Mouse (Mus musculus) limb, embryonic 14.5 days (tissue): ENCODE data around the gene Sorcs3. TPM values are rescaled to one million over a fixed set of nuclear protein-coding genes. Genes with fewer than 3 reads are reported as not detected.

Experiments used
- ATAC-seq: fragments of 200-750 bp; cut with Nextera tagmentation; 2 replicates; pipeline ENCODE4 v1.8.0; 2017; ENCODE audit warnings: low read depth, moderate number of reproducible peaks, moderate TSS enrichment; ENCODE audit not compliant: low FRiP score
- DNase-seq: peaks from one replicate; pipeline ENCODE4 v3.0.0-alpha.2; 2015; ENCODE audit warnings: low spot score
- H3K27ac ChIP-seq: fragments of 300-500 bp; sonication (generic); replicated peaks from 2 replicates; pipeline ENCODE4 v1.5.1; 2014; ENCODE audit warnings: low read depth, mild to moderate bottlenecking, low read length, moderate library complexity, mixed read lengths
- H3K27me3 ChIP-seq: fragments of 300-500 bp; sonication (generic); 2 replicates; pipeline ENCODE4 v1.6.1; 2014; ENCODE audit warnings: low read length, mixed read lengths; ENCODE audit not compliant: control insufficient read depth, insufficient read depth
- H3K36me3 ChIP-seq: fragments of 300-500 bp; sonication (generic); 2 replicates; pipeline ENCODE4 v1.6.1; 2014; ENCODE audit warnings: mild to moderate bottlenecking, low read length, moderate library complexity, mixed read lengths; ENCODE audit not compliant: control insufficient read depth, insufficient read depth
- H3K4me1 ChIP-seq: fragments of 300-500 bp; sonication (generic); 2 replicates; pipeline ENCODE4 v1.6.1; 2014; ENCODE audit warnings: antibody characterized with exemption, low read length, mixed read lengths; ENCODE audit not compliant: control insufficient read depth, insufficient read depth
- H3K4me2 ChIP-seq: fragments of 300-500 bp; sonication (generic); replicated peaks from 2 replicates; pipeline ENCODE4 v1.6.1; 2014; ENCODE audit warnings: low read depth, mild to moderate bottlenecking, low read length, moderate library complexity; ENCODE audit not compliant: severe bottlenecking
- H3K4me3 ChIP-seq: fragments of 300-500 bp; sonication (generic); replicated peaks from 2 replicates; pipeline ENCODE4 v1.5.1; 2014; ENCODE audit warnings: low read length
- H3K9ac ChIP-seq: fragments of 300-500 bp; sonication (generic); 2 replicates; pipeline ENCODE4 v1.6.1; 2014; ENCODE audit warnings: mild to moderate bottlenecking, low read depth, low read length, moderate library complexity; ENCODE audit not compliant: severe bottlenecking
- H3K9me3 ChIP-seq: fragments of 300-500 bp; sonication (generic); 2 replicates; pipeline ENCODE4 v1.6.1; 2016; ENCODE audit warnings: low read length; ENCODE audit not compliant: control insufficient read depth
- POLR2A ChIP-seq: fragments of 200-500 bp; IDR thresholded peaks from 2 replicates; pipeline ENCODE4 v1.8.0; 2012; ENCODE audit warnings: inconsistent platforms, mild to moderate bottlenecking, moderate library complexity, borderline replicate concordance; ENCODE audit not compliant: insufficient read depth, insufficient read length; ENCODE audit errors: extremely low read depth
- WGBS: fragments of 180-500 bp; shearing (Covaris S2); extraction: QIAGEN DNeasy Blood & Tissue Kit; methylation state at CpG from one replicate; pipeline ENCODE4 v1.1.7; 2014; 5-methylcytosine and 5-hydroxymethylcytosine counted together
- polyA plus RNA-seq, 2 experiments: library from polyadenylated mRNA; depleted of rRNA in 1 of 2; stranded (reverse) in 1 of 2; unstranded in 1 of 2; fragments of >200 nt; fragmentation: Nextera tagmentation in 1 of 2; extraction: Ambion mirVana in 1 of 2; gene quantifications; 2 replicates each; pipeline versions ENCODE4 v1.2.1 to v1.2.3; 2012 to 2014

Sorcs3 gene
- polyA plus RNA-seq, 2 experiments = 3.0 to 3.1 TPM

- Histone ChIP-seq H3K27me3 (no peaks in the 10 kb centered on the region), H3K4me3 (no peak overlapping the region), H3K9ac (no peak overlapping the region), H3K4me2 (no peak overlapping the region), H3K4me1 (no peaks in the 10 kb centered on the region), H3K9me3 (no peaks in the 10 kb centered on the region), H3K27ac (no peak overlapping the region), H3K36me3 (no peaks in the 10 kb centered on the region)
- WGBS = 69% methylated on average over 3 of the region's 3 CpGs
- no peak for TF ChIP-seq POLR2A
- DNase-seq (no peak), ATAC-seq (no peak)
Observed at GRCm38 (mm10) chr19:48727048-48727447, 521.2 kb downstream of the Sorcs3 start.

GRCm38 (mm10) chr19:48727601-48728000 lies 521.8 kb downstream of the Sorcs3 start:
- no peaks in the 10 kb centered on the region for H3K36me3 ChIP-seq
- H3K9ac ChIP-seq = no peak overlapping the region
- DNase-seq = no peak
- no peak overlapping the region for H3K4me2 ChIP-seq
- no peaks in the 10 kb centered on the region for H3K4me1 ChIP-seq
- TF ChIP-seq POLR2A = no peak
- WGBS = 93% methylated on average over 5 of the region's 5 CpGs
- H3K27me3 ChIP-seq = no peaks in the 10 kb centered on the region
- H3K9me3 ChIP-seq = no peaks in the 10 kb centered on the region
- no peak overlapping the region for H3K27ac ChIP-seq
- no peak overlapping the region for H3K4me3 ChIP-seq
- ATAC-seq = no peak

GRCm38 (mm10) chr19:48731731-48732130 lies 525.9 kb downstream of the Sorcs3 start:
- H3K4me3 ChIP-seq = no peak overlapping the region
- H3K27ac ChIP-seq = no peak overlapping the region
- H3K27me3 ChIP-seq = no peaks in the 10 kb centered on the region
- WGBS = 94% methylated on average over 10 of the region's 10 CpGs
- no peaks in the 10 kb centered on the region for H3K4me1 ChIP-seq
- no peak overlapping the region for H3K4me2 ChIP-seq
- no peak overlapping the region for H3K9ac ChIP-seq
- TF ChIP-seq POLR2A = no peak
- DNase-seq (no peak), ATAC-seq (no peak)
- no peaks in the 10 kb centered on the region for H3K36me3 ChIP-seq
- H3K9me3 ChIP-seq = no peaks in the 10 kb centered on the region

GRCm38 (mm10) chr19:48734370-48734769 lies 528.5 kb downstream of the Sorcs3 start:
- TF ChIP-seq POLR2A = no peak
- Histone ChIP-seq H3K4me2 (no peak overlapping the region), H3K27ac (no peak overlapping the region), H3K27me3 (no peaks in the 10 kb centered on the region), H3K4me3 (no peak overlapping the region), H3K36me3 (no peaks in the 10 kb centered on the region), H3K9ac (no peak overlapping the region), H3K4me1 (no peaks in the 10 kb centered on the region), H3K9me3 (no peaks in the 10 kb centered on the region)
- ATAC-seq (no peak), DNase-seq (no peak)
- 51% methylated on average over 4 of the region's 4 CpGs for WGBS

- H3K27me3 ChIP-seq = no peaks in the 10 kb centered on the region
- H3K4me1 ChIP-seq = no peaks in the 10 kb centered on the region
- WGBS = 34% methylated on average over 2 of the region's 2 CpGs
- H3K9me3 ChIP-seq = no peaks in the 10 kb centered on the region
- no peak overlapping the region for H3K27ac ChIP-seq
- H3K4me3 ChIP-seq = no peak overlapping the region
- ATAC-seq (no peak), DNase-seq (no peak)
- H3K9ac ChIP-seq = no peak overlapping the region
- H3K4me2 ChIP-seq = no peak overlapping the region
- TF ChIP-seq POLR2A = no peak
- H3K36me3 ChIP-seq = no peaks in the 10 kb centered on the region
Observed at GRCm38 (mm10) chr19:48737554-48737953, 531.7 kb downstream of the Sorcs3 start.

- no peak overlapping the region for H3K27ac ChIP-seq
- 79% methylated on average over 9 of the region's 9 CpGs for WGBS
- DNase-seq (no peak), ATAC-seq (no peak)
- H3K36me3 ChIP-seq = no peaks in the 10 kb centered on the region
- H3K4me3 ChIP-seq = no peak overlapping the region
- H3K9ac ChIP-seq = no peak overlapping the region
- no peaks in the 10 kb centered on the region for H3K4me1 ChIP-seq
- TF ChIP-seq POLR2A = no peak
- H3K9me3 ChIP-seq = no peaks in the 10 kb centered on the region
- H3K27me3 ChIP-seq = no peaks in the 10 kb centered on the region
- no peak overlapping the region for H3K4me2 ChIP-seq
Observed at GRCm38 (mm10) chr19:48755156-48755555, 549.3 kb downstream of the Sorcs3 start.
